Mouse (Mus musculus) adrenal gland, adult 18-20 months (tissue): ENCODE data around the gene Gm5725. TPM values are rescaled to one million over a fixed set of nuclear protein-coding genes. Genes with fewer than 3 reads are reported as not detected.
"Not testable (repeated sequence)": the region's sequence is repeated elsewhere in the genome, so short reads cannot be mapped to it uniquely, and the experiment has no call there.

Experiments used
- DNase-seq, 2 experiments: peaks; one replicate each; pipeline ENCODE4 v3.0.0; 2021 to 2022; ENCODE audit warnings: low spot score in 2 of 2
- long read RNA-seq, 2 experiments: library from polyadenylated mRNA; stranded (forward); transcript quantifications; one replicate each; pipeline ENCODE4 v2.0.0; 2021
- total RNA-seq, 2 experiments: library from RNA; stranded (reverse); gene quantifications; 1 replicate in 1 of 2; 2 replicates in 1 of 2; pipeline ENCODE4 v1.2.3; 2021

Gene Gm5725
- total RNA-seq: not detected
- long read RNA-seq, experiment 1: 0 reads
- long read RNA-seq, experiment 2: 0 reads

DNA sequence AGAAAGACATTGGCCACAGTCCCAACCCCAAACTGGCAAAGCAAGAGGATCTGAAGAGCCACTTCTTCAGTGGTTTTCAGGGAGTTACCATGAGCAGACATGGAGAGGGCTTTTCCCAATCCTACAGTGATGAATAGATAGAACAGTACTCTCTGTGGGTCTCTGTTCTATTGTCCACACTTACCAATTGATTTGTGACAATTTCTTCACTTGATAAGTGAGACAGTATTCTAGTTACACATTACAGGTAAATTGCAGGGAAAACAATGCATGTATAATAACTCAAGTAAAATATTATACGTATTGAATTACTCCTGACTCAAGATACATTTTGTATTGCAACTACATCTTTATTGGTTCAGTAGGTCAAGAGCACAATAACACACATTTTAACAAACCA, at the start of gene Gm5725:
TSS of gene Gm5725 (minus strand) at position 101 of the 400 bp plus-strand sequence.
- DNase-seq: not testable (repeated sequence)

DNA sequence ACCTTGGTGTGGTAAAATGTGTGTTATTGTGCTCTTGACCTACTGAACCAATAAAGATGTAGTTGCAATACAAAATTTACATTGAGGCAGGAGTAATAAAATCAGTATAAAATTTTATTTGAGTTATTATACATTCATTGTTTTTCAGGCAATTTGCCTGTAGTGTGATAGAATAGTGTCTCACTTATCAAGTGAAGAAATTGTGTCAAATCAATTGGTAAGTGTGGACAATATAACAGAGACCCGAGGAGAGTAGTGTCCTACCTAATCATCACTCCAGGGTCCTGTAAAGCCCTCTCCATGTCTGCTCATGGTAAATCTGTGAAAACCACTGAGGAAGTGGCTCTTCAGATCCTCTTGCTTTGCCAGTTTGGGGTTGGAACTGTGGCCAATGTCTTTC, 12.0 kb downstream of the Gm5725 start, which contains the start of gene Vmn1r135:
TSS of gene Vmn1r135 (plus strand) at position 301 of the 400 bp plus-strand sequence.
- not testable (repeated sequence) for DNase-seq

DNA sequence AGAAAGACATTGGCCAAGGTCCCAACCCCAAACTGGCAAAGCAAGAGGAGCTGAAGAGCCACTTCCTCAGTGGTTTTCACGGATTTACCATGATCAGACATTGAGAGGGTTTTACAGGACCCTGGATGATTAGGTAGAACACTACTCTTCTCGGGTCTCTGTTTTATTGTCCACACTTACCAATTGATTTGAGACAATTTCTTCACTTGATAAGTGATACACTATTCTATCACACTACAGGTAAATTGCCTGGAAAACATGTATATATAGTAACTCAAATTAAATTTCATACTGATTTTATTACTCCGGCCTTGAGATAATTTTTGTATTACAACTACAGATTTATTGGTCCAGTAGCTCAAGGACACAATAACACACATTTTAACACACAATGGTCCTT, 47.4 kb downstream of the Gm5725 start, which contains the start of gene Gm4177:
TSS of gene Gm4177 (minus strand) at position 101 of the 400 bp plus-strand sequence.
- DNase-seq: not testable (repeated sequence)

Other genes with a start within 250 kb of the Gm5725 start
- gene Vmn1r132, start 230.2 kb downstream of the Gm5725 start, total RNA-seq: not detected
- not detected for gene Gm4175, start 82.8 kb downstream of the Gm5725 start, total RNA-seq
- gene Gm4177, start 47.5 kb downstream of the Gm5725 start, total RNA-seq: not detected
- gene Vmn1r135, start 11.9 kb downstream of the Gm5725 start, total RNA-seq: not detected
- gene Gm5891, start 77.0 kb upstream of the Gm5725 start, total RNA-seq: not detected
- gene Vmn1r137, start 150.3 kb upstream of the Gm5725 start, total RNA-seq: not detected
- not detected for gene Vmn1r138, start 184.6 kb upstream of the Gm5725 start, total RNA-seq
- gene Gm6176, start 212.0 kb upstream of the Gm5725 start, total RNA-seq: not detected
- not detected for gene Vmn1r139, start 224.8 kb upstream of the Gm5725 start, total RNA-seq